Mouse (Mus musculus) stomach, postnatal 0 days (tissue): Measurements from ENCODE around the gene Usp10.

ENCODE experiments used
- CTCF ChIP-seq: IDR thresholded peaks from 2 replicates; pipeline ENCODE4 v1.5.1; 2016; ENCODE audit warnings: antibody characterized with exemption, low read depth, mild to moderate bottlenecking, moderate library complexity
- EP300 ChIP-seq: optimal IDR thresholded peaks from 2 replicates; pipeline ENCODE3; 2016; ENCODE audit warnings: antibody characterized with exemption

DNA sequence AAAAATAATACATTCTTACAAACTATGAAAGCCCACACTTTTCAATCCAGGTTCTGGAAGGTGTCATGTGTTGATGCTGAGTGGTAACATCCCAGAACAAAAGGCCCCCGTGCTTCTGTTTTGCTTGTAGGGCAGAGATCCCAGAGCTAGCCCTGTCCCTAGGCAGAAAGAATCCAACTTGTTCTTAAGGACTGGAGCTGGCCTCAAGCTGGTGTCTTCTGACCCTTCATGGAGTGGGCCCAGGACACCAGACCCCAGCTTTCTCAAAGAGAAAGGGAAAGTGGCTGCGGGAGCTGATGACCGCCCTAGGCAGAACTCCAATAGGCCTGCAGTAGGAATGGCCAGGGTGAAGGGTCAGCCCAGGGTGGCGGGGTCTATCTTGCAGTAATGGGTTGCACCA lies 87.1 kb downstream of the Usp10 start:
- TF ChIP-seq CTCF: no peak
- no peak for TF ChIP-seq EP300
